ENCODE assay signal across 9 mouse cellular contexts in the genomic region with DNA sequence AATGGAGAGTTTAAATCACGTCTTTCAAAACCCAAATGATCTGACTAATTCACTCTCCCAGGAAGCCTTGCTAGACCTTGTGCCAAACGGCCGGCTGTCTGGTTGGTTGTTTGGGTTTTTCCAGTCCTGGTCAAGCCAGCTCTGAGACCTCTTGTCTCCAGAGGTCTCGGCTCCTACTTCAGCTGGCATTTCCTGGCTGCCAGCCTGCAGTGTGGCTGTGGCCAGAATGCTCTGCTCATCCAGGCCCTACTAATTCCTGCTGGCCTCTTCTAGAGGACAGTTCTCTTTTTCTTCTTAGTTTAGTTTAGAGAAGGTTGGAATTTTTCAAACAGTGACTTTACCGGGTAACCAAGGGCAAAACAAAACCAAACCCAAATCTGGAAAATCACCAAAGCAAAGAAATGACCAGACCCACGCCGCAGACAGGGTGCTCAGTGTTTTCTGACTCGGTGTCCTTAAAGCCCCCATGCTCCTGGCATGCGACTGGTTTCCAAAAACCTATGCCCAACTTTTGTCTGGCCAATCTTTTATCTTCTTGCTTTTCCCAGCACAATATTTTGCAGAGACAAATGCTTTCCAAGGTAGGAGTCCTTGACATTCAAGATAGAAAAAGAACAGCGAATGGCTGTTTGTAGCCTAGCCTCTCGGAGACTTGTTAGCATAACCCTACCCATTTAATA. TPM values are rescaled to one million over a fixed set of nuclear protein-coding genes. Genes with fewer than 3 reads are reported as not detected.
DNase-seq lines count a peak whose midpoint lies in the region; ATAC-seq and TF ChIP-seq lines count a peak whose summit lies in the region.
"Had no signal": no experiment of that assay in that cellular context is flagged by ENCODE, and none has a peak within 500 bp of the region (broad histone marks: within the 10 kb centered on the region; RNA-seq: fewer than 3 reads in every experiment).

No protein-coding gene starts in this region.

- TF ChIP-seq POLR2A in lung, adult 2 months (IDR thresholded peaks at IDR 0.05; ENCODE audit: borderline replicate concordance, extremely low read depth, low read depth, low read length), result no peak

- no peak overlapping the region for H3K9ac ChIP-seq in forebrain, embryonic 13.5 days

- 49% methylated on average over 11 of the region's 11 CpGs for WGBS in lung, adult 2 months
- 85% methylated on average over 11 of the region's 11 CpGs for WGBS in forebrain, embryonic 13.5 days

- H3K27me3 ChIP-seq in forebrain, embryonic 13.5 days, result no peaks in the 10 kb centered on the region

- H3K4me3 ChIP-seq in lung, adult 2 months (replicated peaks; ENCODE audit: extremely low read depth, low read depth, low read length), result no peak overlapping the region
- H3K4me3 ChIP-seq in forebrain, embryonic 13.5 days, result no peak overlapping the region
- H3K4me3 ChIP-seq: erythroblast, embryonic 14.5 days had no signal

- TF ChIP-seq CTCF in lung, adult 2 months (IDR thresholded peaks at IDR 0.05; ENCODE audit: insufficient read depth, low read length), result no peak

- peaks cover 5% of the 10 kb centered on the region for H3K36me3 ChIP-seq in forebrain, embryonic 13.5 days (ENCODE audit: poor library complexity, severe bottlenecking)

- H3K4me2 ChIP-seq in forebrain, embryonic 13.5 days, result no peak overlapping the region

- no peak overlapping the region for H3K27ac ChIP-seq in forebrain, embryonic 13.5 days

- peaks cover 15% of the 10 kb centered on the region for H3K4me1 ChIP-seq in lung, adult 2 months (ENCODE audit: control insufficient read depth, insufficient read depth, low read length)
- H3K4me1 ChIP-seq in forebrain, embryonic 13.5 days, result 0 out of 2 replicates have a peak, but pooled peaks cover under 1% of the 10 kb centered on the region

- H3K9me3 ChIP-seq in forebrain, embryonic 13.5 days (replicated peaks), result no peaks in the 10 kb centered on the region

- no peak for ATAC-seq in megakaryocyte-erythroid progenitor cell, adult 5-6 weeks (replicated peaks; ENCODE audit: low FRiP score, low TSS enrichment, poor library complexity, severe bottlenecking)
- no peak for ATAC-seq in forebrain, embryonic 13.5 days

- DNase-seq in left cerebral cortex, postnatal 4 days, result peak; percentile 52
- DNase-seq in left cerebral cortex, adult 8-10 months (ENCODE audit: low spot score in 2 of 2), result no peak
- peak; percentile 81 for DNase-seq in adrenal gland, postnatal 10 days
- peak; percentile 92 for DNase-seq in fibroblast of lung, adult 2 months (ENCODE audit: low read depth)
- peak; percentile 47 for DNase-seq in lung, adult 2 months
- DNase-seq in layer of hippocampus, adult 11-12 months (ENCODE audit: low spot score), result no peak

- intact Hi-C loops in left cerebral cortex, postnatal 4 days (cut with DNase I), result no loop called here

RNA-seq across cellular contexts. Expression of a gene that starts 7.9 kb away (rescaled TPM):
- total RNA-seq in left cerebral cortex, postnatal 4 days (2021), result 10 to 100 TPM; 11.9 to 12.6 TPM
- total RNA-seq in left cerebral cortex, adult 8-10 months (2022), result 1 to 10 TPM; 3.9 to 5.4 (median 4.3) TPM
- 100 to 1,000 TPM in 1 of 2 experiments, 10 to 100 TPM in 1; 95.6 to 128 TPM for total RNA-seq in adrenal gland, postnatal 10 days (2021)
- 9.9 and 15.4 TPM in 2 replicates for polyA plus RNA-seq in lung, adult 2 months (2012; rRNA removed)
- 0.47 and 3.9 TPM in 2 replicates for total RNA-seq in megakaryocyte-erythroid progenitor cell, adult 5-6 weeks (2014; fragmentation: Nextera tagmentation)
- 2.4 and 2.7 TPM in 2 replicates for total RNA-seq in megakaryocyte-erythroid progenitor cell, adult 5-6 weeks (2017)
- polyA plus RNA-seq in forebrain, embryonic 13.5 days (2015; fragmentation: Nextera tagmentation; extraction: Ambion mirVana), result 9.7 and 12.1 TPM in 2 replicates
- polyA plus RNA-seq: erythroblast, embryonic 14.5 days had no signal

Comparison
In these comparisons a context has a peak if more than half of its experiments do, and no peak if none do; other contexts are left out.
1. DNase-seq: peak in left cerebral cortex, postnatal 4 days (single experiment), adrenal gland, postnatal 10 days (single experiment), fibroblast of lung, adult 2 months (single experiment) and lung, adult 2 months (single experiment); none in left cerebral cortex, adult 8-10 months (0 of 2) and layer of hippocampus, adult 11-12 months (single experiment).
2. RNA of a gene that starts 7.9 kb away (total RNA-seq): 95.6 to 128 TPM in adrenal gland, postnatal 10 days; 11.9 to 12.6 TPM in left cerebral cortex, postnatal 4 days, 3.9 to 5.4 TPM in left cerebral cortex, adult 8-10 months and 0.47 to 3.9 TPM in megakaryocyte-erythroid progenitor cell, adult 5-6 weeks; every median in the first group is over 4 times any median in the second.